Mouse (Mus musculus) WW6 (cell line): ENCODE results near the gene Olfr464.
"Not testable (repeated sequence)": the region's sequence is repeated elsewhere in the genome, so short reads cannot be mapped to it uniquely, and the experiment has no call there.

Experiments
- DNase-seq: peaks from one replicate; pipeline ENCODE4 v3.0.0-alpha.2; 2013; ENCODE audit warnings: low read depth, low spot score

Olfr464 gene

GRCm38 (mm10) chr11:87866891-87867290 is 53.9 kb downstream of the Olfr464 start:
- DNase-seq, result not testable (repeated sequence)
